Mouse (Mus musculus) embryonic facial prominence, embryonic 14.5 days (tissue): ENCODE results near the gene Cpt2. TPM values are rescaled to one million over a fixed set of nuclear protein-coding genes. Genes with fewer than 3 reads are reported as not detected.

Experiments used
- ATAC-seq: fragments of 200-750 bp; cut with Nextera tagmentation; 2 replicates; pipeline ENCODE4 v1.8.0; 2017; ENCODE audit warnings: low read depth, moderate number of reproducible peaks, moderate TSS enrichment
- DNase-seq: peaks from one replicate; pipeline ENCODE4 v3.0.0-alpha.2; 2015; ENCODE audit warnings: low spot score
- H3K27ac ChIP-seq: fragments of 300-500 bp; sonication (generic); replicated peaks from 2 replicates; pipeline ENCODE4 v1.5.1; 2014; ENCODE audit warnings: low read depth, mild to moderate bottlenecking, low read length, moderate library complexity
- H3K27me3 ChIP-seq: fragments of 300-500 bp; sonication (generic); replicated peaks from 2 replicates; pipeline ENCODE4 v1.6.1; 2014; ENCODE audit warnings: low read length; ENCODE audit not compliant: control insufficient read depth, insufficient read depth
- H3K36me3 ChIP-seq: fragments of 300-500 bp; sonication (generic); 2 replicates; pipeline ENCODE4 v1.6.1; 2014; ENCODE audit warnings: low read length, mixed read lengths; ENCODE audit not compliant: control insufficient read depth, insufficient read depth
- H3K4me1 ChIP-seq: fragments of 300-500 bp; sonication (generic); 2 replicates; pipeline ENCODE4 v1.6.1; 2014; ENCODE audit warnings: antibody characterized with exemption, low read length; ENCODE audit not compliant: control insufficient read depth, insufficient read depth
- H3K4me2 ChIP-seq: fragments of 300-500 bp; sonication (generic); 2 replicates; pipeline ENCODE4 v1.6.1; 2014; ENCODE audit warnings: low read depth, mild to moderate bottlenecking, low read length, moderate library complexity, mixed read lengths
- H3K4me3 ChIP-seq: fragments of 300-500 bp; sonication (generic); 2 replicates; pipeline ENCODE4 v1.5.1; 2014; ENCODE audit warnings: low read depth, mild to moderate bottlenecking, low read length
- H3K9ac ChIP-seq: fragments of 300-500 bp; sonication (generic); 2 replicates; pipeline ENCODE4 v1.6.1; 2014; ENCODE audit warnings: low read depth, mild to moderate bottlenecking, low read length, moderate library complexity, mixed read lengths
- H3K9me3 ChIP-seq: fragments of 300-500 bp; sonication (generic); 2 replicates; pipeline ENCODE4 v1.6.1; 2016; ENCODE audit warnings: low read length; ENCODE audit not compliant: control insufficient read depth
- WGBS: fragments of 180-500 bp; shearing (Covaris S2); extraction: QIAGEN DNeasy Blood & Tissue Kit; methylation state at CpG from one replicate; pipeline ENCODE4 v1.1.7; 2014; 5-methylcytosine and 5-hydroxymethylcytosine counted together
- polyA plus RNA-seq: library from polyadenylated mRNA; unstranded; fragments of >200 nt; fragmentation: Nextera tagmentation; extraction: Ambion mirVana; gene quantifications from 2 replicates; pipeline ENCODE4 v1.2.1, GENCODE M21; 2014

Cpt2 gene
- polyA plus RNA-seq, 1 experiment from 2014 or later, result 36.3 TPM

GRCm38 (mm10) chr4:107955691-107956090 is 32.3 kb upstream of the Cpt2 start:
- no peak overlapping the region for H3K27ac ChIP-seq
- ATAC-seq, result no peak
- WGBS, result 53% methylated on average over 5 of the region's 5 CpGs

DNA sequence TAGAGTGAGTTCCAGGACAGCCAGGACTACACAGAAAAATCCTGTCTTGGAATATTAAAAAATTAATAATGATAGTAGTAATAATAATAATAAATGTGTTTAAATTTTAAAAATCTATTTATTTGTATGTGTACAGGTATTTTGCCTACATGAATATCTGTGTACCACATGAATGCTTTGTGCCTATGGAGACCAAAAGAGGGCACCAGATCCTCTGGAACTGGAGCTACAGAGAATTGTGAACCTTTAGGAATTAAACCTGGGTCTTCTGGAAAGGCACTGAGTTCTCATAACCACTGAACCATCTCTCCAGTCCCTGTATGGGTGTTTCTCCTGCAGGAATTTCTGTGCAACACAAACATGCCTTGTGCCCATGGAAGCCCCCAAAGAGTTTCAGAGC is 29.4 kb upstream of the Cpt2 start:
- H3K4me3 ChIP-seq, result no peak overlapping the region
- no peaks in the 10 kb centered on the region for H3K27me3 ChIP-seq
- no peaks in the 10 kb centered on the region for H3K9me3 ChIP-seq
- H3K4me2 ChIP-seq, result no peak overlapping the region
- no peak overlapping the region for H3K9ac ChIP-seq
- no peaks in the 10 kb centered on the region for H3K36me3 ChIP-seq
- DNase-seq (no peak), ATAC-seq (no peak)
- peaks cover 5% of the 10 kb centered on the region; the same call in 1 of the 2 replicates for H3K4me1 ChIP-seq
- no peak overlapping the region for H3K27ac ChIP-seq

More at GRCm38 (mm10) chr4:107955691-107956090, 32.3 kb upstream of the Cpt2 start:
- Histone ChIP-seq H3K27me3 (no peaks in the 10 kb centered on the region), H3K4me1 (peaks cover 5% of the 10 kb centered on the region; the same call in 1 of the 2 replicates), H3K4me2 (no peak overlapping the region), H3K9me3 (no peaks in the 10 kb centered on the region), H3K36me3 (no peaks in the 10 kb centered on the region), H3K9ac (no peak overlapping the region), H3K4me3 (no peak overlapping the region)
- DNase-seq, result no peak

DNA sequence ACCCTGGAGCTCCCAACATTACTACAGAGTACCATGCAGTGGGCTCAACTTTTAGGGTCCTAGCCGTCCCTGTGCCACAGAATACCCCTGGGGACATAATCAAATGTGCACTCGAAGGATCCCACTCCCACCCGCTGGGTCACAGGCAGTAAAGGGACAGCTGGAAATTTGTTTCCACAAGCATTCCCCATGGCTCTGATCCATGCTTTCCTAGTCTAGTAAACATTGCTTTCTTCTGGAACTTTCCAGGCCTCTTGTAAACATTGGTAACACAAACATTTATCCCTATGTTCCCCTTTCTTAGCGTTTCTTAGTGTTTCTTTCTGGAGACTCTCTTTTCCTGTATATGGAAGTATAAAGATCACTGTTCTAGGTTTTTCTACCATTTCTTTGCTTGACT is 26.5 kb upstream of the Cpt2 start:
- H3K4me2 ChIP-seq, result no peak overlapping the region
- H3K9ac ChIP-seq, result no peak overlapping the region
- H3K4me3 ChIP-seq, result no peak overlapping the region
- H3K4me1 ChIP-seq, result peaks cover 5% of the 10 kb centered on the region; the same call in 1 of the 2 replicates
- DNase-seq (no peak), ATAC-seq (no peak)
- 73% methylated on average over 4 of the region's 4 CpGs for WGBS
- H3K9me3 ChIP-seq, result no peaks in the 10 kb centered on the region
- H3K27ac ChIP-seq, result no peak overlapping the region
- H3K36me3 ChIP-seq, result no peaks in the 10 kb centered on the region
- no peaks in the 10 kb centered on the region for H3K27me3 ChIP-seq

DNA sequence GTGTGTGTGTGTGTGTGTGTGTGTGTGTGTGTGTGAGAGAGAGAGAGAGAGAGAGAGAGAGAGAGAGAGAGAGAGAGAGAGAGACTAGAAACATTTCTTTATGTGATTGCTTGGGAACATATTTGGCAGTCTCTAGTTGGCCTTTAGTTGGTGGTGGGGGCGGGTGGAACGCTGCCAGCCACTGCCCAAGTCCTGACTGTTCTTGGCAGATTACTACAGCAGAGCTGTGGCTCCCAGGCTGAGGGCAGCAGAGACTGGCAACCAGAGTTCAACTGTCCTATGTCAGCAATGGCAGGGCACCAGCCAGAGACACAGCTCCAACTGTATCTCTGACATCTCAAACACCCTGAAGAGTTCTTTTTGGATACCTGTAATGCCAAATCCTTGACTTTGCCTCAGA is 20.7 kb upstream of the Cpt2 start:
- no peaks in the 10 kb centered on the region for H3K36me3 ChIP-seq
- H3K4me2 ChIP-seq, result no peak overlapping the region
- no peak overlapping the region for H3K9ac ChIP-seq
- H3K9me3 ChIP-seq, result no peaks in the 10 kb centered on the region
- H3K4me3 ChIP-seq, result no peak overlapping the region
- DNase-seq (no peak), ATAC-seq (no peak)
- H3K4me1 ChIP-seq, result no peaks in the 10 kb centered on the region
- H3K27me3 ChIP-seq, result no peaks in the 10 kb centered on the region
- WGBS, result 95% methylated on average over 2 of the region's 2 CpGs
- H3K27ac ChIP-seq, result no peak overlapping the region

- no peaks in the 10 kb centered on the region for H3K27me3 ChIP-seq
- no peaks in the 10 kb centered on the region for H3K36me3 ChIP-seq
- no peak overlapping the region for H3K4me2 ChIP-seq
- no peak overlapping the region for H3K4me3 ChIP-seq
- H3K4me1 ChIP-seq, result 0 out of 2 replicates have a peak, but pooled peaks cover 6% of the 10 kb centered on the region
- no peak overlapping the region for H3K27ac ChIP-seq
- DNase-seq (no peak), ATAC-seq (no peak)
- WGBS, result 90% methylated on average over 7 of the region's 7 CpGs
- no peaks in the 10 kb centered on the region for H3K9me3 ChIP-seq
- H3K9ac ChIP-seq, result no peak overlapping the region
Measured at GRCm38 (mm10) chr4:107942741-107943140, 19.3 kb upstream of the Cpt2 start.

DNA sequence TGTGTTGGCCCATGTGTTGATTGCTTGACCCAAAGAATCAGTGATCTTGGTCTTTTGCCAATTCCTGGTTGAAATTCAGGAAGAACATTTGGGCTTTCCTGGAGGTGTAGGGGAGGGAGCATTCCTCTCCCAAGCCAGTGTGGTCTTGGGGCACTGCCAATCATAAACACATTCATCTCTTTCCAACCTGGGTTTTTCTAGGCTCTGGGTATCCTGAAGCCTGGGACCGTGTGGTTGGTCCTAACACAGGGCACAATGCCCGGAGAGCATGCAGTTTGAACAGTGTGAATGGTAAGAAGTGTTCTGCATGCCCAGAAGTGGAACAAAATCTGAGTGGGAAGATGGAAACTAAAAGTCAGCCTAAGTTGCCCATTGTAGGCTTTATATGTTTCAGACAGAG is 14.7 kb upstream of the Cpt2 start:
- no peak overlapping the region for H3K4me3 ChIP-seq
- H3K9me3 ChIP-seq, result no peaks in the 10 kb centered on the region
- 0 out of 2 replicates have a peak, but pooled peaks cover 6% of the 10 kb centered on the region for H3K4me1 ChIP-seq
- no peak overlapping the region for H3K4me2 ChIP-seq
- no peak overlapping the region for H3K27ac ChIP-seq
- no peaks in the 10 kb centered on the region for H3K27me3 ChIP-seq
- no peak for ATAC-seq
- no peaks in the 10 kb centered on the region for H3K36me3 ChIP-seq
- peak; percentile 42 for DNase-seq
- WGBS, result 65% methylated on average over 2 of the region's 2 CpGs
- no peak overlapping the region for H3K9ac ChIP-seq

DNA sequence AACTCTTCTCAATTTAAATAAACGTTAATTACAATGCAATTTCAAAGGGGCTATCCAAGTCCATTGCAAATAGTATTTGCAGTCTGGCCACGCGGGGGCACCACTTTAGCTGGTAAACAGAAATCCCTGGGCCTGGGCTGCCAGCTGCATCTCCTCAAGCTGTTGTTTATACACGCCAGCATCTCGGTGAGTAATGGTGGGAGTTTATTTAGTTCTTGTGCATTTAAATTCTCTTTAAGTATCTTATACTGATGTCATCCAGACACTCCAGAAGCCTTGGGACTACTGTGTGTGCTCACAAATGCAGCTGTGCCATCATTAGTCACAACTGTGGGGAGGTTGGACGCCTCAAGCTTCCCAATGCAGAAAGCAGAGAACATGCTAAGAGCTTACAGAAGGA is 13.9 kb upstream of the Cpt2 start:
- Histone ChIP-seq H3K4me2 (no peak overlapping the region), H3K4me1 (0 out of 2 replicates have a peak, but pooled peaks cover 6% of the 10 kb centered on the region), H3K27me3 (no peaks in the 10 kb centered on the region), H3K27ac (0 out of 2 replicates have a peak overlapping the region, but pooled peaks have one; percentile 30), H3K36me3 (no peaks in the 10 kb centered on the region), H3K4me3 (no peak overlapping the region), H3K9ac (no peak overlapping the region), H3K9me3 (no peaks in the 10 kb centered on the region)
- DNase-seq (peak; percentile 87), ATAC-seq (peak; percentile 18; the same call in 1 of the 2 replicates)
- 23% methylated on average over 6 of the region's 6 CpGs for WGBS

GRCm38 (mm10) chr4:107935254-107935653 is 11.8 kb upstream of the Cpt2 start:
- no peak overlapping the region for H3K4me3 ChIP-seq

DNA sequence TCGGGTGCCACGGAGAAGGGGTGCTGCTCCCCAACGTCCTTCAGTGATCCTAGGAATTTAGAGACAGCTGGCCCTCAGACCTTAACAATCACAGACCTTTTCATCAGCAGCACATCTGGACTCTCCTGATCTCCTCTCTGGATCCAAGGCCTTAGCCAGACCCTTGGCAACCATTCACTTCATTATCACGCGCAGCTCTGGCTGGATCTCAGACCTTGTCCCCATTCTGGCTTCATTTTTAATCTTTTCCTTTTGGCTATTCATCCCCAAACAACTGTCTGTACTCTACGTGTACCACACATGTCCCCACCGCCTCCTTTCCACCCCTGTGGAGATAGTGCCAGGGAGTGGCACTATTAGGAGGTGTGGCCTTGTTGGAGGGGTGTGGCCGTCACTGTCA is 9.8 kb upstream of the Cpt2 start:
- Histone ChIP-seq H3K4me3 (no peak overlapping the region), H3K4me2 (no peak overlapping the region), H3K4me1 (0 out of 2 replicates have a peak, but pooled peaks cover 2% of the 10 kb centered on the region), H3K9me3 (no peaks in the 10 kb centered on the region), H3K27ac (no peak overlapping the region), H3K9ac (no peak overlapping the region), H3K27me3 (no peaks in the 10 kb centered on the region), H3K36me3 (no peaks in the 10 kb centered on the region)
- 77% methylated on average over 8 of the region's 8 CpGs for WGBS
- DNase-seq, result no peak
- no peak for ATAC-seq

More at GRCm38 (mm10) chr4:107935254-107935653, 11.8 kb upstream of the Cpt2 start:
- H3K36me3 ChIP-seq, result no peaks in the 10 kb centered on the region
- no peak for DNase-seq
- H3K27me3 ChIP-seq, result no peaks in the 10 kb centered on the region
- H3K9me3 ChIP-seq, result no peaks in the 10 kb centered on the region
- H3K9ac ChIP-seq, result no peak overlapping the region
- WGBS, result 73% methylated on average over 3 of the region's 3 CpGs
- no peak overlapping the region for H3K4me2 ChIP-seq
- no peak overlapping the region for H3K27ac ChIP-seq
- ATAC-seq, result no peak
- H3K4me1 ChIP-seq, result 0 out of 2 replicates have a peak, but pooled peaks cover 6% of the 10 kb centered on the region
